Mouse (Mus musculus): ENCODE measurements at regions not wholly inside any gene's neighbourhood (a gene's known extent, or its start where the extent isn't known, plus 50 kb on each side); places are given as distances from the start of the nearest gene placed in this dataset.

DNA sequence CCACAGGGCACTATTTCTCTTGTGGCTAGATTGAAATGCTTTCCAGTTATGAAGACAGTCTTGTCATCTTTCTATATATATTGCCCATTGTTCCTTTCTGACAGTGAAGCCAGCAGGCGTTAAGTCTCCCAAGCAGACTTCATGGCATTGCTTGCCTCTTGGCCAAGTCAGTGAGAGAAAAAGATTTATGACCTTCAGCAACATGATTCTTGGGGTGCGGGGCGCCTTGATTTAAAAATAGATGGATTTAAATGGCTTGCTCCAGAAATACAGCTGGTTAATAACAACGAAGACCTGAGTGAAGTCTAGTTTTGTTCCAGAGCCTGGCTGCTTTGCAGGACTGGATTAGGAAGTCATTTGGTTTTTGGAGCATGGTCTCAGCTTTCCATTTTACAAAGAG, 475.2 kb upstream of the Gm26657 start:
- DNase-seq (ENCODE audit: low spot score in 2 of 2) = no peak

DNA sequence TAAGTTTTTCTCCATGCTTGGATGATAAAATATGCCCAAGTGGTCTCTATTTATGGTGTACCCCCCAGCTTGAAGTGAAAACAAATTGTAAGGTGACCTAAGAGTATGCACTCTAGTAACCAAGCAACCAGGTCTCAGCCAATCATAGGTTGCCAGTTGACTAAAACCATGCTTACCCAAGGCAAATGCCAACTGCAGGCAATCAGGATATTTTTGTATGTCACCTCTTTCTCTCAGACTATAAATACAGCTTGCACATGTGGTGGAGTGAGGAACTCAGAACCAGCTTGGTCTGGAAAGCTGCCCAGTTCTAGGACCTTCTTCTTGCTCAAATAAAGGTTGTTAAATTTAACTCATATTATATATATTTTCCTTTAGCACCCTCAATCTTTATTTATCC, 476.0 kb upstream of the Gm26657 start:
- DNase-seq (ENCODE audit: low spot score in 2 of 2) = no peak

DNA sequence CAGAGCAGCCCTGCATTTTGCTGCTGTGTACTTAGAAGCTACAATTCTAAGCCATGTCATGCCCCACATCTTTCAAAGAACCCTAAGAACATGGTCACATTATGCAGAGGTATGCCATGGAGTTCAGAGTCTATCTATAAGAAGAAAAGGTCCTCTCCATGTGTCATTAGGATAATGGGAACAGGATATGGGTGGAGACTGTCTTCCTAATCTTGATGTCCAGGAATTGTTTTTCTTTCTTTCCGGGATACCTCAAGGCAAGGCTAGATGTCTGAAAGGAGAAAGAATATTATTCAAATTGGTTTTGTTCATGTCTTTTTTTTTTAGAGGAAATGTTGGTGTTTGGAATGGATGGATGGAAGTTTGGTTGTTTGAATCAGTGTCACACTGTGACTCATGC, 477.3 kb upstream of the Gm26657 start:
- no peak for DNase-seq (ENCODE audit: low spot score in 2 of 2)

DNA sequence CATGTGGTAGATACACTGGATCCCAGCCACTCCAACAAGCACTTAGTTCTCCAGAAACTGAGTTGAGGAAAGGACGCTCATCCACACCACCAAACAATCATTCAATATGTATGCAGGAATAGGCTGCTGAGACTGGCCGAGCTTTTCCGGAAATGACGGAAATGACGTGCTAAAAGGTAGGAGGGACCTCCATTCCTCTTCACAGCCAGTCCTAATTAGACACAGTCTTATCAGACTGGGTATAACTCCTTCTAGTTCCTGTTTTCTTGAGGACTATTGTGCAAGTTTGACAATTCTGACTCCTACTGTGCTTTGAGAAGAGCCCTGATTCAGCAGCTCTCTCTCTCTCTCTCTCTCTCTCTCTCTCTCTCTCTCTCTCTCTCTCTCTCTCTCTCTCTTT, 477.9 kb upstream of the Gm26657 start:
- DNase-seq (ENCODE audit: low spot score in 2 of 2) = no peak

DNA sequence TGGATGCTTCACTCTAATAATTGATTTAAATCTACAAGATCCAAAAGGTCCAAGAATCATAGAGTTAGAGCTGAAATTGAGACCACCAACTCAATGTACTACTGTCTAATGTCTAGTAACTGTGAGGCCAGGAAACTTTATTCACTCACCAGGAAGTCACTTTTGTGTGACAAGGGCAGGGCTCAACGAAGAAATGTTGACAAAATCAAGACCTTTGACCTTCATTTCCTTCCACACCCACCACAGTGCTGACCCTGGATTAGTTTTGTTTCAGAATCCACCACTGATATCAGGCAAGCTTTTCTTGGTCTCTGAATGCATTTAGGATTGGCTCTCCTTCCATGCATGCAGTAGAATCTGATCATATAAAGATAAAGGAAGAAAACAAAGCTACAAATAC, 487.5 kb upstream of the Gm26657 start:
- no peak for DNase-seq (ENCODE audit: low spot score in 2 of 2)

DNA sequence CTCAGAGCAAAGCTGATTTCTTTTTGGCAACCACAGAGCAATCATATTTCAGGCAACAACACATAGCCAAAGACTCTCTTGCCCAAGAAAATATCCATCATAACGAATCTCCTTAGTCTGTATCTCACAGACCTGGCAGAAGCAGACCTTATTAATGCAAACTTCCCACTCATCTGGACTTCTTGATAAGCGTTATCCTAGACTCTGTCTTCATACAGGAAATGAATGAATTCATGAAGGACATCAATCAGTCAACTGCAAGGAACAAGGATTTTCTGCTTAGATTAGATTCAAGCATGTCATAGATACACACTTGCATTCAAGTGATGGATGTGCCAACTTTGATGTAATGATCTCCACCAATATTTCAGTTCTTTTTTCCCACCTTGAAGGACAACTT, 488.1 kb upstream of the Gm26657 start:
- no peak for DNase-seq (ENCODE audit: low spot score in 2 of 2)

DNA sequence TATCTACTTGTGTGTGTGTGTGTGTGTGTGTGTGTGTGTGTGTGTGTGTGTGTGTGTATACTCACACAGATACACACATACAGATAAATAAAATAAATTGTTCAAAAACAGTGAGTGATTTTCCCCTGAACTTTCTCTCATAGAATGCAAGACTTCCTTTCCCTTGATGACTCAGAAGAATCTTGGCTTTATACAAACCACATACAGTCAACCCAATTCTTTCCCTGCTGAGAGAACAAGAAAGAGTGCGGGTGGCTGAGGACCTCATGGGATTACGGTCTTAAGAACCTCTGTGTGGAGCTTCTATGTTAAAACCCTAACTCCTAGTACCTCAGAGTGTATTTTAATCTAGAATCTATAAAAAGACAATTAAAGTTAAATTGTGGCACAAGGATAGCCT, 489.3 kb upstream of the Gm26657 start:
- DNase-seq (ENCODE audit: low spot score in 2 of 2) = no peak

DNA sequence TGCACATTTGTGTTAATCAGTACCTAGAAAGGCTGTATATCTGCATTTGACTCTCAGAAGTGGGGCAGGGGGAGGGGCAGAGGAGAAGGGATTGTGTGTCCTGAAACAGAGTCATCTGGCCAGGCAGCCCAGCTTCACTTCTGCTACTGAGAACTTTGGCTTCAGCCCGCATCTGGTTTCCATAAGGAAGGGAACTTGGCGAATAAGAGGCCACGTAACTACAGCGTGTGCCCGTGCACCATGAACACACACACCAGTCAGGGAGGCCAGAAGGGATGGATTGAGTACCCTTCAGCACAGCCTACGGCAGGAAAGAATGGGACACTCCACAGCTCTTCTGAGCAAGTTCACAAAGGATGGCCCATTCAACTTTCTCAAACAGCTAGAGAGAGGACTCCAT, 496.0 kb upstream of the Gm26657 start:
- DNase-seq (ENCODE audit: low spot score in 2 of 2) = no peak

DNA sequence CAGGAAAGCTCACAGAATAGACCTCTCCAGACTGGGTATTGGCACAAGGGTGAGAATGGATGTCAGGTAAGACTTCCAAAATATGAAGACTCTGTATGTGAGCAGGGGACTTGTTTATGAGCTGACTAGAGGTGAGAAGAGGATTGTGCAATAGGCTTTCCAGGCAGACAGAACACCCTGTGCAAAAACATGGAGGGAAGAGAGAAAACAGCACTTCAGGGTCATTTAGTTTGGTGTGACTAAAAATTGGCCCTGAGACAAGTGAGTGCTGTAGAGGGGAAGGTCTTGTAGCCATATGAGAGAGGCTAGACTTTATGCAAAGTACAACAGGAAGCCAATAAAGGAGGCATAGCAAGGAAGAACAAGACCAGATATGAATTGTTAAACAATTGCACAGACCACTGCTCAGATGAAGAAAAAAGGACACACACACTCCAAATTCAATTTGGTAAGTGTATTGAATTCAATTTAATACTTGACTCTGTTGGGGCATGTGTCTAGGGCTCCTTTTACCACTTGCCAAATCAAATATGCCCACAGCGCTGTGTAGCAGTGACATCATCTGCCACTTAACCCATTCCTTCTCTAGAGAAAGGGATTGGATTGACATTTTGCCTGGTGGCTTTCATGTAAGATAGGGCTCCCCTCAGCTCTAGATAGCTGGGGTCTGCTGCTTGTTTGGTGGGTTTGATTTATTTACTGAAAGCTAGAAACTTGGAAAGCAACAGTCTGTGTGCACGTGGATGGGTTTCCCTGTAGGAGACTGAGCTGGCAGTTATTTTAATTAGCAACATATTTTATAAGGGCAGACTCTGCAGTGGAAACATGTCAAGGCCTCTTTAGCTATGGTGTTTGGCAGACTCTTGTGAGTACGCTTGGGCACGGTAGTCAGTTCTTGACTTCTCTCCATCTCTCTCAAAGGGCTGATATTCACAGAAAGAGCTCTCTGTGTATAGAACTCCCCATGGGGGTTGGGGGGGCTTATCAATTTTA, 501.1 kb upstream of the Gm26657 start:
- DNase-seq (ENCODE audit: low spot score in 2 of 2) = no peak

DNA sequence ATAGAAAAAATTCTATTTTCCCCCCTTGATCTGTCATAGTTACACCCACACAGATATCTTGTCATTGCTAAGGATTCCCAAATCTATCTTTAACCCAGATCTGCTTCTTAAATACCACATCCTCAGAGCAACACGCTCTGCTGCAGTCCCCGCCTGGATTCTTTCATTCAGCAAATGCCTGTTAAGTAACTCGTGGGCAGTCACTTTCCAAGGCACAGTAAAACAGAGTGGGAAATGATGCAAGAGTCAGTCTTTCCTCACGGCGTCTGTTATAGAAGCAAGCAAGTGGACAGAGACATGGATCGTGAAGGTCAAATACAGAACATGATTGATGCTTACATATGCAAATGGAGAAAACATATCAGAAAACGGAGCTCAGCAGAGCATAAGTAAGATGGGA, 508.5 kb upstream of the Gm26657 start:
- no peak for DNase-seq (ENCODE audit: low spot score in 2 of 2)

DNA sequence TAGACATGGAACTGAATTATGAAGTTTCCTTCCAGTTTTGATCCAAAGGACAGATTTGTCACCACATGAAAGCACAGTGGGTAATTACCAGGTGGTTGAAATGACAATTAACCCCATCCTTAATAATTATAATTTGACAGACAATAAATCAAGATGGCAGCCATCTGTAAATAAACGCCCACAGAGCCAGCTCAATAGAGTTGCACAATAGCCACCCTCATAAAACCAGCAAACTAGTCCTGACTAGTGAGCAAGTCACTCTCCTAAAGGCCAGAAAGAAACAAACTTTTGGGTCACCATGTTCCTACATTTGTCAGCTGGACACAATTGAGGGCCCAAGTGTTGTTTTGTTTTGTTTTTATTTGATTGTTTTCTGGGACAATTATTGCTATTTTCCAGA, 509.4 kb upstream of the Gm26657 start:
- DNase-seq (ENCODE audit: low spot score in 2 of 2) = no peak

DNA sequence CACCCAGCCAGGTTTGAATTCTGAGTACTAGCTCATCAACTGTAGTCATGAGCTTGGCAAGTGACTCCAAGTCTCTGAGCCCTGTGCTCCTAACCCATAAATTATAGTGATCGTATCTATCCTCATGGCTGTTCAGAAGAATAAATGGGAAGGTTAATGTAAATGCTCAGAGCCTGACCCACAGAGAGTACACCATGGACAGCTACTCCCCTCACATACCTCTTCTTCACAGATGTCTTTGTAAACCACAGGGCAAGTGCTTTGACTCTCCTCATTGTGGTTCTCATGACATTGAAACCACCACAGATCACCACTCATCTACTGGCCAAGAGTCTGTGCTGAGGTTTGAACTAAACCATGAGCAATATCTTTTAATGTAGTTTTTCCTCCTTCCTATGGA, 513.4 kb upstream of the Gm26657 start:
- no peak for DNase-seq (ENCODE audit: low spot score in 2 of 2)

DNA sequence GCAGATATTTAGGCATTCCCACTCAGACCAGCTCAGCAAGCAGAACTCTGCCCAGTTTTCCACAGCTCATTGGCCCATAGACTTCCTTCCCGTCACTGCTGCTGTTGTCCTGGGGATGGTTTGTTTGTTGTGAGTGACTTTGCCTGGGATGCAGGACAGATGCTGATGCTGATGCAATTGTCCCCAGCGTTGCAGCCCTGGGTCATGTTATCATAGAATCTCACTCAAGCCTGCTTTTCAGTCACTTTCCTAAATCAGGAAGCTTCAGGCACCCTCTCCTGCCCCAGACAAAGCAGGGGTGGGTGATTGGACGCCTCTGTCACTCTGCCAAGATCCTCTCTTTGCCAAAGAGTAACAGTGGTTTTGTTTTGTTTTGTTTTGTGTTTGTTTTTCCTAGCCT, 515.3 kb upstream of the Gm26657 start:
- DNase-seq (ENCODE audit: low spot score in 2 of 2) = no peak

DNA sequence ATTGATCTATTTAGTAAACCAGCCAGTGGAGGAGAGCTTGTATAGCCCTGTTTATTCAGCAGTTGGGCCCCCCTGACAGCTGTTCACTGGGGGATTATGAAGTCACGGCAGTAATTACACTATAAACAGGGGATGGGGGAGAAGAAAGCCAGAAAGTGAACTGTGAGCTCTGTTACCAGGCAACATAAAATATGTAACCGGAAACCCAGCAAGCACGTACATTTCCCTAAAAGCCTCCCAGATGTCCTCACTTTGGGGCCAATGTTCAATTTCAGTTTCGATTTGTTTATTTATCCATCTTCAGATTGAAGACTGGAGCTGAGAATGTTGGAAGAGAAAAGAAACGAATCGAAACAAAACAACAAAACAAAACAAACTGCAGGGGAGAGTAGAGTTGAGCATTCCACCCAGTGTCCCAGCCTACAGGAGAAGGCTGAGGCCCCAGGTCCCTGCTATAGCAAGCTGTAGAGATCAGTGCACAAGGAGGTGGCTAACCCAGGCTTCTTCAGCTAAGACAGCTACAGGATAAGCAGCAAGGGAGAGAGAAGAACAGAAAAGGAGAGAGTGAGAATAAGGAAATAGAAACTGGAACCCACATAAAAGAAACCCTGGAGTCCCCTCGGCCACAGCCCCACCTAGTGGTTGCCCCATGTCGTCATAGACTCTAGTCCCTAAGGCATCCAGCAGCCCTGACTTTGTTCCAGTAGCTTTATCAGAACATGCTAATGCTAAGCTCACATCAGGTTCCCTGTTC, 517.7 kb upstream of the Gm26657 start:
- DNase-seq (ENCODE audit: low spot score in 2 of 2) = peak; percentile 50 to 78

DNA sequence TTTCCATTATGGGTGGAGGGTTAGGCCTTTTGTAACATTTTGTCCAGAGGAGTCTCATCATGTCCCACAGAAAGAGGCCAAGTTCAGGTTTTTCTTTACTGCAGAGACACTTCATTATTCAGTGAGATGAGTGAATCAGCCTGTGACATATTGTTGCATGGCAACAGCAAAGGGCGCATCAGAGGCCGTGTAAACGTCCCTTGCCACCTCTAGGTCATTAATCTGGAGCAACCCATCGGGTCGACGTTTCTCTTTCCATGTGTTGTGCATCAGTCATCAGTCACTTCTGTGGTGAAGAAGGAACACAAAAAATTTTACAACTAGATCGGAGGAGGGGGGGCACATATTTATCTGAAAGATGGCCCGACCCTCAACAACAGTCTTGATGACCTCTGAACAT, 519.3 kb upstream of the Gm26657 start:
- DNase-seq (ENCODE audit: low spot score in 2 of 2) = no peak

DNA sequence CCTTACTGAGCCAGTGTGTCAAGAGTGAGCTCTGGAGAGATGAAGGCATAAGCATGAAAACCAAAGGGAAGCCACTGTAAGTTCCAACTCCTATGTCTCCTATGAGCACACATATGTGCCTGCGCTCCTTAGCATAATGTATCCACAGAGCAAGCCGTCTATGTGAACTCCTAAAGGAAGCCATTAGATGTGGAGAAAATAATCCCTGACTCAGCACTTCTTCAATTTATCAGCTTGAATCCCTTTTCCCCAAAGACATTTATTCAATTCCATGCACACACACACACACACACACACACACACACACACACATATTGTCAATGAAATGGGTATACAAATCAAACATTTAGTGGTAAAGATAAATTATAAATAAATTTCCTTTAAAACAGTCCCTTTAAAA, 530.4 kb upstream of the Gm26657 start:
- DNase-seq (ENCODE audit: low spot score in 2 of 2) = no peak

DNA sequence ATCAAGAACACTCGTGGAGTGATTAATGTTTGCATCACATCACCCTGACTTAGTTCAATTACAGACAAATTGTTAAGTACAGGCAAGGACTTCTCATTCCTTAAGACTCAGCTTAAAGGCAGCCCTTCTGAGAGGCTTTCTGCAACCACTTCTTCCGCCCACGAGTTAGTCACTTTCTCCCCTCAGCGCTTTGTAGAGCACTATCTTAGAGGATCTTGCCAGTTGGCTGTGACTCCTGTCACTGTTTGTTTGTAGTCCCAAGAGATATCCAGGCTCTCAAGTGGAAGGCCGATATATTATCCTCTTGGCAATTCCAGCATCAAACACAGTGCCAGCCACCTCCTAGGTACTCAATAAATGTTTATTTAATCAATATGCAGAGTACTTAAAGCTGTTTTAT, 532.1 kb upstream of the Gm26657 start:
- no peak for DNase-seq (ENCODE audit: low spot score in 2 of 2)

DNA sequence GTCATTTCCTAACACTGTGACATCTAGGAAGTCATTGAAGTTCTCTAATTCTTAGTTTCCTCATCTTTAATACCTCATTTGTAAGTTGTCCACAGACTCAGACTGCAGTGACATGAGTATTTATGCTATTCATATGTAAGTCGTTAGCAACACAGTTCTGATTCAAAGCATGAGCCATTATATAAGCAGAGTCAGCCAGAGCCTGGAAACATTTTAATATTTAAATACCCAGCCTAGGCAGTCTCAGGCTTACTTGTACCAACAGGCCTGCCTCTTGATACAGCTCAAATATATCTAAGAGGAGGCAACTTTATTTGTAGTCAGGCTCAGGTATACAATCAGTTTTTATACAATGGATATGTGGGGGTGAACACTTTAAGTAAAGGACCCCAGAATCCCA, 534.8 kb upstream of the Gm26657 start:
- no peak for DNase-seq (ENCODE audit: low spot score in 2 of 2)

DNA sequence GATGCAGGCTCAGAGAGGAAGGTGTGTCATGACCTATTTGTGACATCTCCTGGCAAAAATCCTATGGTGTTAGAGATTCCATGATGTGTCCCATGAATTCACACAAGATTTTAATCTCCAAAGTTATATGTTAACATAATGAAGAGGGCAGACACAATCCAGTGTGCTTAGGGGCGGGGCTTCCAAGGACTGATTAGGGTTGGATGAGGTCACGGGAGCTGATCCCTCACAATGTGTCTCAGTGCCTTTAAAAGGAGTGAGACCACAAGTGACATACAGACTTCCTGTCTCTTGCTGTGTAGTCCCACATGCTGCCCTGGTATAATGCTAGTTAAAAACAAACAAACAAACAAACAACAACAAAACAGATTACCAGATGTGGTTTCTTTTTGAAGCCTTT, 546.5 kb upstream of the Gm26657 start:
- DNase-seq (ENCODE audit: low spot score in 2 of 2) = no peak

DNA sequence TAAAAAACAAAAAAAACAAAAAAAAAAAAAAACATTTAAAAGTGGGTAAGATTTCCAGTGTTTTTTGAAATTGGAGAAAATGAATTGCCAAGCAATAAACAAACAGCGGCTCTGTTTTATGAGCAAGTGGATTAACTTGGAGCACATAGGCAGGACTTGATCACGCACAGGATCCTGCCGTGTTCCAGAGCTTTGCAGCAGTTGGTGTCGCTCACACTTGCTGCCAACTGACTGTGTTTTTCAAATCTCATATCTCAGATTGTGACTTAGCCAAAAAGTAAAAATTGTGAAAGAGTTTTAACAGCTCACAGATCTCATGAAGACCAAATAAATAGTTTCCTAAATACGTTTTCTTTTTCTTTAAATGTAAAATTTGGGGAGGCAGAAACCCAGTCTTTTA, 547.4 kb upstream of the Gm26657 start:
- DNase-seq (ENCODE audit: low spot score in 2 of 2) = no peak

DNA sequence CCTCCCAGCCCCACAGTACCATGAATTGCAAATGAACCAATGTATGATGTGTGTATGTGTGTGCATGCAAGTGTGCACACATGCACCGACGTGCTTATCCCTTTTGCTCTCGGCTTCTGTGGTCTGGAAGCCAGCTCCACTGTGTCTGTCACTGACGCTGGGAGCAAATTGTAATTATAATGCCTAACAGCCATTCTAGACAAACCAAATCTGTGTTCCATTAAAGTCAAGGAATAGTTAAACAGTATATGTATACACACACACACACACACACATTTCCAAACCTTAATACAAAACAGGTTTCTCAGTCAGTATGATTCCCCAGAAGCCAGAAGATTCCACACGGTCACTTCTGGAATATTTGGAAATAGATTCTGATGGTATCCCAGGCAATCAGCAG, 560.3 kb upstream of the Gm26657 start:
- no peak for DNase-seq (ENCODE audit: low spot score in 2 of 2)

DNA sequence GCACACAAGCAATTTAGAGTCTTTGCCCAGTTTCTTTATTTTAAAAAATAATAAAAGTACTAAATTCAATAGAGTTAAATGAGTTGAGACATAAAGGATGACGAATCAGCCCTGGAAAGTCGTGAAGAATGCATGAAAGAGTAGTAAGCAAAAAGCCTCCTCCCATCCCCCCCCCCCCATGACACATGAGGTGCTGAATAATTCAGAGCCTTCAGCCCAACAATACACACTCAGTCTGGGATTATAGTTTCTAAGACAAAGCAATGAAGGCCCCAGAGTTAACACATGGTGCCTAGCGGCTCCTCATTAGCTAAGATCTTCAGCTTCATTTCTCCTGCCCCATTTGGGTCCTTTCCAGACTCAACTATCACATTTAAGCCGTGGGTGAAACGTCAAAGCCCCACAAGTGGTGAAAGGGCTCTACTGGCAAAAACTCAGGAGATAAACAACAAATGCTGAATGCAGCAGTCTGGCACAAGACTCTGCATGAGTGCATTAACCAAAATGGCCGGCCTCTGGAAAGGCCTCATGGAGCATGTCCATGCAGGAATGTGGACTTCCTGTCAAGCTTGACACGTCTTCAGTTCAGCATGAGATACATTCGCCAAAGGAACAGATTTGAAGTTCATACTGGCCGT, 560.9 kb upstream of the Gm26657 start:
- DNase-seq (ENCODE audit: low spot score in 2 of 2) = no peak

DNA sequence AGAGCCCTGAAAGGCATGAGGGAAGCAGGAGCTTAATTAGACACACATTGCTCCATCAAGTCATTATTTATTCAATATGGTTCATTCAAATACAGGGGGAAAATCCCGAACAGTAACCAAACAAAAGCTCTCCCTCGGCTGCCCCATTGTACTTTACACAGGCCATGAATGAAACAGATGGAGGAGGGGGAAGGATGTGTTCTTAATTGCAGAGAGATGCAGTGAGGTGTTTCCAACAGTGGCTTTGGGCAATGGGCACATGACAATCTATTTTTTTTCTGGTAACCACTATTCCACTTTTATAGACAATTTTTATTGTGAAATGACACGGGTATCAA, 578.6 kb upstream of the Gm26657 start:
- DNase-seq (ENCODE audit: low spot score in 2 of 2) = no peak

All from spleen, postnatal 4 days (tissue).